Mouse (Mus musculus): ENCODE measurements around the gene Hormad1. TPM values are rescaled to one million over a fixed set of nuclear protein-coding genes. Genes with fewer than 3 reads are reported as not detected.
"Not testable (repeated sequence)": the region's sequence is repeated elsewhere in the genome, so short reads cannot be mapped to it uniquely, and the experiment has no call there.

Gene Hormad1
- not detected in 2 replicates for total RNA-seq (2014; fragmentation: Nextera tagmentation)
- total RNA-seq (2017): not detected in 2 replicates

DNA sequence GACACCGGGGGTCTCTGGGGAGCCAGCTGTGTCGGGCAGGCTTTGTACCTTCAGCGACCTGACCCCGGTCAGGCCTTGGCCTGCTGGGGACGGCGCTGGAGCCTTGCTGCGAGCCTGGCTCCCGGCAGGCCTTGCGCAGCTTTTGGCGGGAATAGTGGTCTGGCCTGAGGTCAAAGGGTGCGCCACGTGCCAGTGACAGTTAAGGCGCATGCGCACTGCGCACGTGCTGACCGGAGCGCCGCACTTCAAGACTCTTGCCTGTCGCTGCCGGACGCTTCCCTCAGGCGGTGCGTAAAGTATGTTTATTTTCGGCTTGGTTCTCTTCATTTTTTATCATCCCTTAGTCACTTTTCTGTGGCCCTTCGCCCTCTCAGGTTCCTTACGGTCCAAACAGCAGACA, at the start of gene Hormad1:
Gene Hormad1 (plus strand): TSS at position 241 of the 400 bp plus-strand sequence.
- no peak for ATAC-seq (replicated peaks; ENCODE audit: poor library complexity, severe bottlenecking)

- peak; percentile 99 for ATAC-seq (replicated peaks; ENCODE audit: poor library complexity, severe bottlenecking)
Measured at GRCm38 (mm10) chr3:95511611-95512180, 47.8 kb upstream of the Hormad1 start.

DNA sequence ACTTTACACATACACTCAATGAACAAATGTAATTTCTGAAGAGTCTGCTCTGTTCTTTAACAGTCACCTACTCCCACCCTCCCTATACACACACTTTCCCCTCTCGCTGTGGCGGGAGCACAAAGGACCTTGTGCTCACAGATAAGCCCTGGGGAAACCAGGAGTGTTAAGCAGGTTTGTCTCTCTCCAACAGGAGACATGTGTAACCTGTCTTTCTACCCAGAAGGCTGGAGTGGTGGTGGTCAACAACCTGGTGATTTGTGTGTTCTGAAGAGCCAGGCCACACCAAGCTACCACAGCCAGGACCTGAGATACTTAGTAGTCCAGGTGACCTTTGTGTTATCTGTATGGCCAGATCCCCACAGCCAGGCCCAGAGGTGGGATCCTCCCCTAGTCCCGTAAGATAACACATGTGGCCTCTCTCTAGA, 42.8 kb upstream of the Hormad1 start:
- ATAC-seq (replicated peaks; ENCODE audit: poor library complexity, severe bottlenecking): no peak

- peak; percentile 62 for ATAC-seq (replicated peaks; ENCODE audit: poor library complexity, severe bottlenecking)
Measured at GRCm38 (mm10) chr3:95517493-95517898, 42.0 kb upstream of the Hormad1 start.

DNA sequence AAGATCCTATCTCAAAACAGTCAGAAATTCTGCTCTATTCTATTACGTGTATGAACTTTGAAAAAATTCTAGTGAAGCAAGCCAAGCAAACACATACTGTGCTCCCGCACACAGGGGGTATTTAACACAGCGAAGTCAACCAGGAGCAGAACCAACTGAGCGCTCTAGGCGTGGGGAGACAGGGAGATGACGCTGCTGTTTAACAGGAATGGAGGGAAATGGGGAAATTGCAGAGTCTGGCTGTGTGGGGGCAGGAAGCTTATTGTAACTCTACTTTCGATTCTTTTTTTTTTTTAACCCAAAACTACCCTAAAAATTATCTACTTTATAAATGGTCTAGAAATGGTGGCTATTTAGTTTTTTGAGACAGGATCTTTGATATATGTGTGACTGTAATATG, 40.6 kb upstream of the Hormad1 start:
- peak; percentile 70 for ATAC-seq (replicated peaks; ENCODE audit: poor library complexity, severe bottlenecking)

DNA sequence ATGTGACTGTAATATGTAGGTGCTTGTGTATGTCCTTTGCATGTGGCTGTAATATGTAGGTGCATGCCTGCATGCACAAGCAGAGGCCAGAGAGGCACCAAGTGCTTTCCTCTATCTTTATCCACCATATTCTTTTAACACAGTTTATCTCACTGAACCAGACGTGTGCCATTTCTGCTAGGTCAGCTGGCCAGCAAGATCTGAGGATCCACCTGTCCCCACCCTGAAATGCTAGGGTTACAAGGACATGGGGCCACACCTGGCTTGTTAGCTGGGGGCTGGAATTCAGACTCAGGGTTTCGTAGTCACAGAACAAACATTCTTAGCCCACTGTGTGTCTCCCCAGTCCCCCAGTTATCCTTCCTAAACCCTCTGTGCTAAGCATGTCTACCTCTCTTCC, 40.2 kb upstream of the Hormad1 start:
- no peak for ATAC-seq (replicated peaks; ENCODE audit: poor library complexity, severe bottlenecking)

GRCm38 (mm10) chr3:95520100-95520499, 39.4 kb upstream of the Hormad1 start:
- no peak for ATAC-seq (replicated peaks; ENCODE audit: poor library complexity, severe bottlenecking)

DNA sequence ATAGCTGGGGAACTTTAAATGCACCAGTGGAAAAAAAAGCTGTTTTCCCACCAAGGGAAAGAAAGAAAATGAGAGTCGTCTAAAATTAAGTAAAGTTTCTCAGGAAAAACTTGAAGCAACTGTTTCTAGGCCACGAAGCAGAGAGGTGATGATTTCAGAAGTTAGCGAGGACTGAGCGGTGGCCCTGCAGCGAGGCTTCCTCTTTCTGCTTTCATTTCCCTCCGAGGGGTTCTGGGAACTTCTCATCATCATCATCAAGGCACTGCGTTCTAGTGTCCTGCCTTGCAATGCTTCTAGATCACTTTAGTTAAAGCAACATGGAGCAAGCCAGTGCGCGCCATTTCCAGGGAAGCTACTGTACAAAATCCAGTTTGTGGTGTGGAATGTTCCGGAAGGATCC, 38.3 kb upstream of the Hormad1 start:
- peak; percentile 51 for ATAC-seq (replicated peaks; ENCODE audit: poor library complexity, severe bottlenecking)

GRCm38 (mm10) chr3:95523662-95524061, 35.8 kb upstream of the Hormad1 start:
- ATAC-seq (replicated peaks; ENCODE audit: poor library complexity, severe bottlenecking): peak; percentile 81

DNA sequence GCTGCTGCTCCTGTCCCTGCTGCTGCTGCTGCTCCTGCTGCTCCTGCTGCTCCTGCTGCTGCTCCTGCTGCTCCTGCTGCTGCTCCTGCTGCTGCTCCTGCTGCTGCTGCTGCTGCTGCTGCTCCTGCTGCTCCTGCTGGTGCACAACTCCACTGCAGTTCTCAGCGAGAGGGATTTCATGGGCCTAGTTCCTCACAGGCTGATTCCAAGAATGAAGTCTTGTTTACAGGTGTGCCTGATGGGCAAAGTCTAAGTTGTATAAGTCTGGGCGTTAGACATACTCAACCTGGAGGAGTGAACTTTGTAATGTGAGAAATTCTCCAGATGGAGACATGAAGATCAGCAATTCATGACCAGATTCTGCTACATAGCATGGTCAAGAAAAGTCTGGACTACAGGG, 34.8 kb upstream of the Hormad1 start:
- no peak for ATAC-seq (replicated peaks; ENCODE audit: poor library complexity, severe bottlenecking)

DNA sequence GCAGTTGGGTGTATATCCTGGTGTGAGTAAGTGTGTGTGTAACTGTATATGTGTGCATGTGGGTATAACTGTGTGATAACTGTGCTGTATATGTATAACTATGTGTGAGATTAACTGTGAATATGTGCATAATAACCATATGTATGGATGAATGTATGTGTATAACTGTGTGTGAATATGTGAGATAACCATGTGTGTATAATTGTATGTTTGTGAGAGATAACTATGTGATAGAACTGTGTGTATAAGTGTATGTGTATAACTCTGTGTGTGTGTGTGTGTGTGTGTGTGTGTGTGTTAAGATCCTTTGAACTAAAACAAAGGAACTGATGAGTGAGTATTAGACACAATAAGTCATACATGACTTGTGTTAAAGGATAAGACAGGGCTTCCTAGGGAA, 33.4 kb upstream of the Hormad1 start:
- ATAC-seq (replicated peaks; ENCODE audit: poor library complexity, severe bottlenecking): no peak

DNA sequence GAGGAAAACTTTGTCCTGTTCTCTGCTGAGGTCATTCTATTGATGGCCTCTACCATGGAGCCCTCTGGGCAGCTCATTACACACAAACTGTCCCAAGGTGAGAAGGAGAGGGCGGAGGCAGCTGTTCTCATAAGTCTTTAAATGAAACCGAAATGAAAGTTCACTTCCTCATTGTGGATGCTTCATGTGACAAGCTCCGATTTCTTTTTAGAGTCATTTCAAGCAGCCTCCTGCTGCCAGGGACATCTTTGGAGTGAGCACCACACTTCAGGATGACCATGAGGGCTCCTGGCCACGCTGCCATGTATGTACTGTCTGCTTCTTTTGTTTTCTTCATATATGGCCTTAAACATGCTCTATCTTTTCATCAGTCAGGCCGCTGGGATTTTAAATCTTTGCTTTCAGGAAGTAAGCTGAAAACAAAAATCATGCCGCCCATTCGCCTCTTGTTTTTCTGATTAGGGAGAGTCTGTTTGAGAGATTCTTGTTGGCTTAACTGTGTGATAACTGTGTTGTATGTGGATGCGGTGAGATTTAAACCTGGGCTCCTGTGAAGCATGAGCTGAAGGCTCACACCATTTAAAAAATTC, 32.8 kb upstream of the Hormad1 start, which contains the start of gene Ctss:
Gene Ctss (plus strand): TSS at position 165 of the 590 bp plus-strand sequence.
- ATAC-seq (replicated peaks; ENCODE audit: poor library complexity, severe bottlenecking): peak; percentile 28

GRCm38 (mm10) chr3:95529814-95530213, 29.7 kb upstream of the Hormad1 start:
- ATAC-seq (replicated peaks; ENCODE audit: poor library complexity, severe bottlenecking): peak; percentile 99

GRCm38 (mm10) chr3:95531025-95531424, 28.5 kb upstream of the Hormad1 start:
- no peak for ATAC-seq (replicated peaks; ENCODE audit: poor library complexity, severe bottlenecking)

GRCm38 (mm10) chr3:95533364-95533763, 26.1 kb upstream of the Hormad1 start:
- no peak for ATAC-seq (replicated peaks; ENCODE audit: poor library complexity, severe bottlenecking)

DNA sequence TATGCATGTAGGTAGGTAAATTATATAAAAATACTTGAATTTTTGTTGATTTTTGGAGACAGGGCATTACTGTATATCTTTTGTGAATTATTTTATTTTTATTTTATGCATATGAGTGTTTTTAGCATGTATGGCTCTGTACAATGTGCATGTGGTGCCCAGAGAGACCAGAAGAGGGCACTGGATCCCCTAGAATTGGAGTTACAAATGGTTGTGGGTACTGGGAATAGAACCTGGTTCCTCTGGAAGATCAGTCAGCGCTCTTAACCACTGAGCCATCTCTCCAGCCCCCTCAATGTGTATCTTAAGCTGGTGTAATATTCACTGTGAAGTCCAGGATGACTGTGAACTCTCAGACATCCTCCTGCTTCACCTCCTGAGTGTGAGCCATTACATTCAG, 24.6 kb upstream of the Hormad1 start:
- ATAC-seq (replicated peaks; ENCODE audit: poor library complexity, severe bottlenecking): no peak

- ATAC-seq (replicated peaks; ENCODE audit: poor library complexity, severe bottlenecking): peak; percentile 44; the same call in 1 of the 2 replicates
Measured at GRCm38 (mm10) chr3:95538936-95539335, 20.5 kb upstream of the Hormad1 start.

DNA sequence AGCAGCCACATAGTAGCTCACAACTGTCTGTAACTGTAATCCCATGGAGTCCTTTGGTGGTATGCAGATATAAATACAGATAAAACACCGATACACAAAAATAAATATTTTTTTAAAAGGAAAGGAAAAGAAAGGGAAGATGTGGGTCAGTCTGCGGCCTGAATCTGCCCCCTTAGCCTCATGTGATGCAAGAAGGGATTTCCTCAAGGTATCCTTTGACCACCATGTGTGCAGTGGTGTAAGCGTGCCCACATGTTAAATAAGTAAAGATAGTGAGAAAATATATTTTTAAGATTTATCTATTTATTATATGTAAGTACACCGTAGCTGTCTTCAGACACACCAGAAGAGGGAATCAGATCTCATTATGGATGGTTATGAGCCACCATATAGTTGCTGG, 19.6 kb upstream of the Hormad1 start:
- peak; percentile 58 for ATAC-seq (replicated peaks; ENCODE audit: poor library complexity, severe bottlenecking)

GRCm38 (mm10) chr3:95541186-95541585, 18.3 kb upstream of the Hormad1 start:
- ATAC-seq (replicated peaks; ENCODE audit: poor library complexity, severe bottlenecking): not testable (repeated sequence)

DNA sequence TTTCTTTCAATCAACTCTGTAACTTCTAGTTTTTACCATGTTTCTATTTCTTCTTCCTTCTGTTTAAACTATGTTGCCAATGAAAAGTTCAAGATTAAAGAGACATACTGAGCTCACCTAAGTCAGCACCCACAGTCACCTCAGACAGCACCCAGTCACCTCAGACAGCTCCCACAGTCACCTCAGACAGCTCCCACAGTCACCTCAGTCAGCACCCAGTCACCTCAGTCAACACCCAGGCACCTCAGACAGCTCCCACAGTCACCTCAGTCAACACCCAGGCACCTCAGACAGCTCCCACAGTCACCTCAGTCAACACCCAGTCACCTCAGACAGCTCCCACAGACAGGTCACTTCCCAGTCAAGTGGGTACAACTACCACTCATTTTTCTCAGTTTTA, 17.3 kb upstream of the Hormad1 start:
- ATAC-seq (replicated peaks; ENCODE audit: poor library complexity, severe bottlenecking): no peak

GRCm38 (mm10) chr3:95542981-95543380, 16.5 kb upstream of the Hormad1 start:
- no peak for ATAC-seq (replicated peaks; ENCODE audit: poor library complexity, severe bottlenecking)

DNA sequence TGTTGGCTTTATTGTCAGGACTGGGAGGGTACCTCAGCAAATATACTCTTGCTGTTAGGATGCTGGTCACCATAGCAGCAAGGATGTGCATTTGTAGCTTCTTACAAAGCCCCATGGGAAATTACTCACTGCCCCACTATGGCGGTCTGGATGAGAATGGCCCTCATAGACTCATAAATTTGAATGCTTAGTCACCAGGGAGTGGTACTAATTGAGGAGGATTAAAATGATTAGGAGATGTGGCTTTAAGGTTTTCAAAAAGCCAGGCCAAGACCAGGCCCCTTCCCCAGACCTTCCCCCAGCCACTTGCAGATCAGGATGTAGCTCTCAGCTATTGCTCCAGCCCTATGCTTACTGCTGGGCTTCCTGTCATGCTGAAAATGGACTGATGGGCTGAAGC, 9.3 kb upstream of the Hormad1 start:
- no peak for ATAC-seq (replicated peaks; ENCODE audit: poor library complexity, severe bottlenecking)

All from granulocyte monocyte progenitor cell, adult 5-6 weeks (primary cell).